Mouse (Mus musculus): ENCODE measurements around the gene March9.
"Not testable (repeated sequence)": the region's sequence is repeated elsewhere in the genome, so short reads cannot be mapped to it uniquely, and the experiment has no call there.

The March9 gene

GRCm38 (mm10) chr10:127079665-127080391 is 19.8 kb upstream of the March9 start:
- DNase-seq = no peak

GRCm38 (mm10) chr10:127078677-127079575 is 18.9 kb upstream of the March9 start:
- no peak for DNase-seq

- no peak for DNase-seq
These were observed 18.2 kb upstream of the March9 start for GRCm38 (mm10) chr10:127078001-127078676.

DNA sequence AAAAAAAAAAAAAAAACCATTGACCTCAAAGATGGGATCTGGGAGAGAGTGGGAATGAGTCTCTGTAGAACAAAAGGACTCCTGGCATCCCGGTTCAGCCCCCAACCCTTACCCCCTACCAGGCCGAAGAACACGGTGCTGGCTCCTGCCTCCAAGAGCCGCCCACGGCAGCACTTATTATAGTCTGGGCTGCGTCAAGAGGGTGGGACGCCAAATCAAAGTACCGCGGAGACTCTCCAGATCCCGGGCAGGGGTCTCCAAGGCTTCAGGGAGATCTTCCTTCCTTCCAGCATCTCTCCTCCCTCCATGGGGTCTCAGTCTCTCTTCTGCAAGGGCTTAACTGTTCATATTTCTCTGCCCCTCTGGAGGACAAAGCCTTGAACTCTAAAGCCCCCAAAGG is 17.5 kb upstream of the March9 start:
- DNase-seq = no peak

DNA sequence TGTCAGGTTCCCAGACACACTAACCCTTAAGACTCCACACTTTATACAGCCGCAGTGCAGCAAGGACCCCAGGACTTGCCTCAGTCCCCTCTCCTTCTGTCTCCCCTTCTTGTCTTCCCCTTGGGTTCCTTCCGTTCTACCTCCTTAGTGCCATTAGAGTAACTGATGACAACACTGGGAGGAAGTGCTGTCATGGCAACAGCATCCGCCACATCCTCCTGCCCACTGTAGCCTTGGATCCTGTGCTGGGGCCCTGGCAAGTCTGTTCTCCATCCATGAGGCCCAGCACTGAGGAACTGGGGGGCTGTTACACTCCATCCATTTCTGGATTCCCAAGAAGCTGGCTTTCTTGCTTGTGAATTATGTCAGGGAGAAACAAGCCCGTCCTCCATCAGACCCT is 16.1 kb upstream of the March9 start:
- no peak for DNase-seq

- no peak for DNase-seq
These were observed 15.7 kb upstream of the March9 start for GRCm38 (mm10) chr10:127075651-127076050.

GRCm38 (mm10) chr10:127075080-127075479 is 15.1 kb upstream of the March9 start, which contains the start of gene Agap2:
Gene Agap2 (plus strand): TSS chr10:127075284.
- DNase-seq = no peak

- no peak for DNase-seq
These were observed 14.0 kb upstream of the March9 start for GRCm38 (mm10) chr10:127073981-127074380.

- not testable (repeated sequence) for DNase-seq
These were observed 13.0 kb upstream of the March9 start for GRCm38 (mm10) chr10:127072969-127073368.

DNA sequence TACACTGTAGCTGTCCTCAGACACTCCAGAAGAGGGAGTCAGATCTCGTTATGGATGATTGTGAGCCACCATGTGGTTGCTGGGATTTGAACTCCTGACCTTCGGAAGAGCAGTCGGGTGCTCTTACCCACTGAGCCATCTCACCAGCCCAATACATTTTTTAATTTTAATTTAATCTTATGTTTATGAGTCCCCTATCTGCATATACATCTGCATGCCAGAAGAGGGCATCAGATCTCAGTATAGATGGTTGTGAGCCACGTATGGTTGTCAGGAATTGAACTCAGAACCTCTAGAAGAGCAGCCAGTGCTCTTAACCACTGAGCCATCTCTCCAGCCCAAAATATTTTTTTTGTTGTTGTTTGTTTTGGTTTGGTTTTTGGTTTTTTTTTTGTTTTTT is 12.3 kb upstream of the March9 start:
- not testable (repeated sequence) for DNase-seq

- no peak for DNase-seq
These were observed 11.2 kb upstream of the March9 start for GRCm38 (mm10) chr10:127071203-127071602.

DNA sequence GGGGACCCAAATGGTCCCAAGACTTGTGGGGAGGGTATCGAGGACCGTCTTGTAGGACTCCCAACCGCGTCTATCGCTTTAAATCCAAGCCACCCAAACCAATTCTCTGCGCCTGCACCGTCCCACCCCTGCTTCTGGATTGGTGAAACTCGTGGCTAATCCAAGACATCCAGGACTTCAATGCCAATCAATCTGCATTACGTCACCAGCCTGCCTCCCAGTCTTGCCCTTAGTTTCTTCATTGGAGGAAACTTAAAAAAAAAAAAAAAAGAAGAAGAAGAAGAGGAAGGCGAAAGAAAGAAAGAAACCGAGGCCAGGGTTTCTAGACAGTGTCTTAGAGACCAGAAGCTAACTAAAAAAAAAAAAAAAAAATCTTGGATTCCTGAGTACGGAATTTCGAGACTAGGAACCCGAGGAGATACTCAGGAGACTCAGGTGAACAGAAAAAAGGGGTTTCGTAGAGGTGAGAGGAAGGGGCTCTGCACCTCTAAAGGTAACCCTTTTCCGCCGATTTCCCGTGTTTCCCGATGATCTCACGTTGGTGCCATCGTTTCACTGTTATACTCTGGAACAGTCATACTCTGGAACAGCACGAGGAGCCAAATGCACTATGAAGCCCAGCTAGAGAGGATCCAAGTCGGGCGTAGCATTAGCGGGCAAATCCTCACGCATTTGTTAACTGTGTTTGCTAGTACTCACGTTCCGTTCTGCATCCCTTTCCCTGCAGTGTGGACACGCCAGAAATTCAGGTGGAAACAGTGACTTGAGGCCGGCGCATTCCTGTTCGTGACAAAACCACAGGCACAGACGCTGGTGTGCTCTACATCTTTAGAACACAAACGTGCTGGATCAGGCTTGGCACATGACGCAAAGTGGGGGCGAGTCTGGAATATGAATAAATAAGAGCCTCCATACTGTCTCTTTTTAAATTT is 10.5 kb upstream of the March9 start, which contains the start of gene Tspan31:
Tspan31 (minus strand) TSS at position 75 of the 932 bp plus-strand sequence.
- peak; percentile 88 for DNase-seq

GRCm38 (mm10) chr10:127069281-127070189 is 9.6 kb upstream of the March9 start:
- no peak for DNase-seq

- DNase-seq = no peak
These were observed 8.5 kb upstream of the March9 start for GRCm38 (mm10) chr10:127068360-127069038.

DNA sequence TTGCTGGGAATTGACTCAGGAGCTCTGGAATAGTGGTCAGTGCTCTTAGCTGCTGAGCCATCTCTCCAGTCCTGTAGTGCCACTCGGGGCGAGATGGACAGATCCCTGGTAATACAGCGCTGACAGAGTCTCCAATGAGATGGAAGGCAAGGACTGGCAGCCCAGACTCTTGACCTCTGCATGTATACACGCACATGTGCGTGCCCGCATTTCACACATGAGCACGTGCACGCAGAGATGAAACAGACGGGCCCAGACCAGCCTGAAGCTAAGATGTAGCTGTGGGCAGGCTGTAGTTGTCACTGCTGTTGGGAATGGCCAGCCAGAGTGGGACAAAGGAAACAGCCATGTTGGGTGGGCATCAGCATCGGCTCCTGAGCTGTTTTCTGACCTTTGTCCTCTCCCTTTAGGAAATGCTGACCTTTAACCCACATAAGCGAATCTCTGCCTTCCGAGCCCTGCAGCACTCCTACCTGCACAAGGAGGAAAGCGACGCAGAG is 6.6 kb upstream of the March9 start:
- no peak for DNase-seq

DNA sequence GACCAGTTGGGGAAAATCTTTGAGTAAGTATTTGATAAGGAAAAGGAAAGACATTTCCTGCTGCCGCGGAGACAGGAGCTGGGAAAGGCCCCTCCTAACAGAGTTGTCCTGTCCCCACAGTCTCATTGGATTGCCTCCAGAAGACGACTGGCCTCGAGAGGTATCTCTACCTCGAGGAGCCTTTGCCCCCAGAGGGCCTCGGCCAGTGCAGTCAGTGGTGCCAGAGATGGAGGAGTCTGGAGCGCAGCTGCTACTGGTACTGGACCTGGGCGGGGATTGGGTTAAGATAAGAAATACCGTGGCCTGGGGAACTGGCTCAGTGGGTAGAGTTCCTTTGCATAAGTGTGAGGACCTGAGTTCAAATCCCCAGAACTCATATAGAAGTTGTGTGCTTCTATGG is 6.0 kb upstream of the March9 start:
- no peak for DNase-seq

DNA sequence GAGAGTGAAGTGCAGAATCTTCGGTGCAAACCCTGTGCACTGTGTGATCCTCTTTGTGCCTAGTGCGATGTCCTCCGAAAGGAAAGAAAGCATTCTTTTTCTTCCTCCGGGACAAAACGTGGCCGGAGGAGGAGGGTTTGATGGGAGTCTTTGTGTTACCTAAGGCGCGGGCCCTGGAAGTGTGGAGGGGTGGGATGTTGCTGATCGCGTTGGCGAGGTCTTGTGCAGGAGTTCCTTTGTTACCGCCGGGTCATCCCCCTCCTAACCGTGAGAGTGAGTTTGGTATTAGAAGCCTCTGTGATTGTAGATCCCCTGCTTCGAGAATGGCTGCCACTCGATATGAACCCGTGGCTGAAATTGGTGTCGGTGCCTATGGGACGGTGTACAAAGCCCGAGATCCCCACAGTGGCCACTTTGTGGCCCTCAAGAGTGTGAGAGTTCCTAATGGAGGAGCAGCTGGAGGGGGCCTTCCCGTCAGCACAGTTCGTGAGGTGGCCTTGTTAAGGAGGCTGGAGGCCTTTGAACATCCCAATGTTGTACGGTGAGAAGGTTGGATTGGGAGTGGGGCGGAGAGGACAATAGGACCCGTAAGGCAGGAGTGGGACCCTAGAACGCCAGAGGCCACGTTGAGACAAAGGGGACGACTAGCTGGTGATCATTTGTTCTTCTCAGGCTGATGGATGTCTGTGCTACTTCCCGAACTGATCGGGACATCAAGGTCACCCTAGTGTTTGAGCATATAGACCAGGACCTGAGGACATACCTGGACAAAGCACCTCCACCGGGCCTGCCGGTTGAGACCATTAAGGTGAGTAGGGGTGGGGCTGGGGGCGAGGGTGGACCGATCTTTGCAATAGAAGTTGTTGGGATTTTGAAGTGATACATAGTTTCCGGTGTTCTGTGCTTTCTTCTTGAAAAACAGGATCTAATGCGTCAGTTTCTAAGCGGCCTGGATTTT is 4.2 kb upstream of the March9 start:
- no peak for DNase-seq

GRCm38 (mm10) chr10:127063239-127063872 is 3.4 kb upstream of the March9 start, which contains the start of gene Cdk4:
Gene Cdk4 (plus strand): TSS chr10:127063534.
- DNase-seq = peak; percentile 98

Measured in lung, postnatal 14 days (tissue).